Mouse (Mus musculus): ENCODE results near the gene Kdm4c. TPM values are rescaled to one million over a fixed set of nuclear protein-coding genes. Genes with fewer than 3 reads are reported as not detected.

Gene Kdm4c
- polyA plus RNA-seq, 1 experiment from 2014 or later = 15.9 TPM

Other genes starting within 250 kb of the Kdm4c start
- gene Frmd3, start 229.1 kb upstream of the Kdm4c start, polyA plus RNA-seq (2015; fragmentation: Nextera tagmentation; extraction: Ambion mirVana) = 34.9 and 43.4 TPM in 2 replicates